Mouse (Mus musculus) CH12.LX (cell line): ENCODE data around the gene Gm20388.

Source experiments
- BHLHE40 ChIP-seq: IDR thresholded peaks from 2 replicates; pipeline ENCODE4 v1.6.1; 2011; ENCODE audit warnings: mild to moderate bottlenecking, low read depth, low read length, improper control_type of control experiment
- CHD2 ChIP-seq: IDR thresholded peaks from 2 replicates; pipeline ENCODE4 v1.6.1; 2011; ENCODE audit warnings: low read length, improper control_type of control experiment
- CTCF ChIP-seq, 2 experiments: IDR thresholded peaks in 1 of 2; conservative IDR thresholded peaks in 1 of 2; 2 replicates each; pipeline ENCODE4 v1.5.1; 2011 to 2012; ENCODE audit warnings: low read depth in 2 of 2, low read length in 2 of 2, improper control_type of control experiment in 1 of 2, inconsistent platforms in 1 of 2, mild to moderate bottlenecking in 1 of 2, moderate library complexity in 1 of 2
- GABPA ChIP-seq: IDR thresholded peaks from 2 replicates; pipeline ENCODE4 v1.6.1; 2012; ENCODE audit warnings: low read depth, low read length, improper control_type of control experiment, inconsistent platforms; ENCODE audit not compliant: insufficient replicate concordance
- MAFK ChIP-seq: IDR thresholded peaks from 2 replicates; pipeline ENCODE4 v1.6.1; 2011; ENCODE audit warnings: low read length, improper control_type of control experiment; ENCODE audit not compliant: insufficient replicate concordance
- NRF1 ChIP-seq: IDR thresholded peaks from 2 replicates; pipeline ENCODE4 v1.6.1; 2014; ENCODE audit warnings: low read depth, mild to moderate bottlenecking, inconsistent platforms, low read length, improper control_type of control experiment, moderate library complexity
- POLR2A ChIP-seq: IDR thresholded peaks from 2 replicates; pipeline ENCODE4 v1.6.1; 2011; ENCODE audit warnings: low read depth, mild to moderate bottlenecking, improper control_type of control experiment, low read length
- USF2 ChIP-seq: conservative IDR thresholded peaks from 2 replicates; pipeline ENCODE4 v1.6.1; 2011; ENCODE audit warnings: low read depth, low read length, improper control_type of control experiment
- ZC3H11A ChIP-seq: IDR thresholded peaks from 2 replicates; pipeline ENCODE4 v1.6.1; 2012; ENCODE audit warnings: low read depth, mild to moderate bottlenecking, inconsistent platforms, low read length, improper control_type of control experiment

DNA sequence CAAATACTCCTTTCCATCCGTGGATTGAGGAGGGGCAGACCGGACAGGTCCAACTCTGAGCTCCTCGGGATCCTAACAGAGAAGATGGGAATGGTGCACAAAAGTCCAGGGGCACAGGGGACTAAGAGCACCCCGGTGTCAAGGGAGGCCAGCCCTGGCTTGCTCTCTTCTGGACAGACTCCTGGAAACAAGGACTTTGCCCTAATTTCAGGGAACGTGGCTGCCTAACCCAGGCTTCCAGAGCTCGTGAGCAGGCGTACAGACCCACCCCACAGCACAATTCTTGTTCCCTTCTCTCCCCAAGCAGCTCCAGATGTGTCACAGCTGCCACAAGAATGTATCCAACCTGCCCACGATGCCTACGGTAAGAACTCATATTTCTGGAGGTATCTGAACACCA, 2715.2 kb downstream of the Gm20388 start:
- no peak for TF ChIP-seq CTCF (conservative IDR thresholded peaks at IDR 0.05 in 1 of 2, IDR thresholded peaks at IDR 0.05 in 1 of 2; ENCODE audit: low read depth in 2 of 2, low read length in 2 of 2)
- TF ChIP-seq NRF1: no peak
- no peak for TF ChIP-seq USF2
- no peak for TF ChIP-seq CHD2
- no peak for TF ChIP-seq GABPA
- no peak for TF ChIP-seq POLR2A
- no peak for TF ChIP-seq MAFK
- no peak for TF ChIP-seq BHLHE40
- TF ChIP-seq ZC3H11A: no peak
